Mouse (Mus musculus): Measurements from ENCODE around the gene Fbxl12. TPM values are rescaled to one million over a fixed set of nuclear protein-coding genes. Genes with fewer than 3 reads are reported as not detected.
"Not testable (repeated sequence)": the region's sequence is repeated elsewhere in the genome, so short reads cannot be mapped to it uniquely, and the experiment has no call there.

The Fbxl12 gene
- total and polyA plus RNA-seq, 2 experiments from 2014 or later: 12.5 to 18.7 TPM

DNA sequence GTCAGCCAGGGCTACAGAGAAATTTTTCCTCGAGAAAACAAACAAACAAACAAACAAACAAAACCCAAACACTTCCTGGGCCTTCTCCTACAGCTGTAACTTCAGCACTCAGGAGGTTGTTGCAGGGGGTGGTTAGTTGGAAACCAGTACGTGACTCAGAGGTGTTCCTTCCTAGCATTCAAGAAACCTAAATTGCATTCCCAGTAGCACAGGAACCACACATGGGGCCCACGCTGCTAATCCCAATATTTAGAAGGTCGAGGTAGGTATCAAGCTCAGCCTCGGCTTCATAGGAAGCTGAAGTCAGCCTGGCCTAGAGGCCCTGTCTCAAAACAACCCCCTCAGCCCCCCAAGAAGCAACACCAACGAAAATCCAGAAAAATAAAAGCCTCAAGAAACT is 3.1 kb downstream of the Fbxl12 start:
- H3K27me3 ChIP-seq (ENCODE audit: insufficient read depth, low read length): no peaks in the 10 kb centered on the region
- ATAC-seq (no peak), DNase-seq (no peak)
- 29% methylated on average over 6 of the region's 6 CpGs for WGBS
- TF ChIP-seq CTCF (IDR thresholded peaks at IDR 0.05; ENCODE audit: low read depth): no peak
- peak overlapping the region; percentile 73 for H3K9ac ChIP-seq
- H3K4me2 ChIP-seq (ENCODE audit: low read depth): peak overlapping the region; percentile 78
- H3K4me1 ChIP-seq (ENCODE audit: insufficient read depth): peaks cover 21% of the 10 kb centered on the region; the same call in 1 of the 2 replicates
- H3K9me3 ChIP-seq (ENCODE audit: low read length): no peaks in the 10 kb centered on the region
- peak overlapping the region; percentile 65 for H3K4me3 ChIP-seq (ENCODE audit: low read depth, low read length)
- peaks cover 21% of the 10 kb centered on the region for H3K36me3 ChIP-seq (ENCODE audit: insufficient read depth)
- H3K27ac ChIP-seq (ENCODE audit: low read depth, low read length): no peak overlapping the region

DNA sequence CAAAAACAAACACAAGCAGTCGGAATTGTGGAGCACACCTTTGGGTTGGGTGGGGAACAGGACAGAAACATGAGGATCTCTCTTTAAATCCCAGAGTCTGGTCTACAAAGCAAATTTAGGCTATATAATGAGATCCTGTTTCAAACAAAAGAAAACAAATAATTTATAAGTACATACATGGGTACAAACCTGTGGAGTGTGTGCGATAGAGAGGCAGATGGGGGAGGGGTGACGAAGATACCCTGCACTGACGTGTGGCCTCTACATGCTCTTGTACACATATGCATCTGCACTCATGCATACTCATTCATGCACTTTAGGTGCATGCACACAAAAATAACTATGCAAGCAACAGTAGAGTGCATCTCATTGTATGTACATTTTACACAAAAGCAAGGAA is 5.1 kb downstream of the Fbxl12 start:
- H3K4me1 ChIP-seq (ENCODE audit: insufficient read depth): peaks cover 13% of the 10 kb centered on the region; the same call in 1 of the 2 replicates
- H3K36me3 ChIP-seq (ENCODE audit: insufficient read depth): peaks cover 19% of the 10 kb centered on the region
- H3K27me3 ChIP-seq (ENCODE audit: insufficient read depth, low read length): no peaks in the 10 kb centered on the region
- DNase-seq (no peak), ATAC-seq (no peak)
- H3K9me3 ChIP-seq (ENCODE audit: low read length): no peaks in the 10 kb centered on the region
- 93% methylated on average over 4 of the region's 4 CpGs for WGBS
- H3K4me2 ChIP-seq (ENCODE audit: low read depth): no peak overlapping the region
- no peak overlapping the region for H3K4me3 ChIP-seq (ENCODE audit: low read depth, low read length)
- no peak for TF ChIP-seq CTCF (IDR thresholded peaks at IDR 0.05; ENCODE audit: low read depth)
- no peak overlapping the region for H3K27ac ChIP-seq (ENCODE audit: low read depth, low read length)
- no peak overlapping the region for H3K9ac ChIP-seq

GRCm38 (mm10) chr9:20638552-20638951 is 6.0 kb downstream of the Fbxl12 start:
- peaks cover 12% of the 10 kb centered on the region; the same call in 1 of the 2 replicates for H3K4me1 ChIP-seq (ENCODE audit: insufficient read depth)
- no peak overlapping the region for H3K4me3 ChIP-seq (ENCODE audit: low read depth, low read length)
- no peak overlapping the region for H3K4me2 ChIP-seq (ENCODE audit: low read depth)
- no peak overlapping the region for H3K9ac ChIP-seq
- no peak for DNase-seq
- H3K36me3 ChIP-seq (ENCODE audit: insufficient read depth): peaks cover 19% of the 10 kb centered on the region
- H3K9me3 ChIP-seq (ENCODE audit: low read length): no peaks in the 10 kb centered on the region
- ATAC-seq: no peak
- no peaks in the 10 kb centered on the region for H3K27me3 ChIP-seq (ENCODE audit: insufficient read depth, low read length)
- TF ChIP-seq CTCF (IDR thresholded peaks at IDR 0.05; ENCODE audit: low read depth): no peak
- WGBS: 95% methylated on average over 19 of the region's 19 CpGs
- no peak overlapping the region for H3K27ac ChIP-seq (ENCODE audit: low read depth, low read length)

DNA sequence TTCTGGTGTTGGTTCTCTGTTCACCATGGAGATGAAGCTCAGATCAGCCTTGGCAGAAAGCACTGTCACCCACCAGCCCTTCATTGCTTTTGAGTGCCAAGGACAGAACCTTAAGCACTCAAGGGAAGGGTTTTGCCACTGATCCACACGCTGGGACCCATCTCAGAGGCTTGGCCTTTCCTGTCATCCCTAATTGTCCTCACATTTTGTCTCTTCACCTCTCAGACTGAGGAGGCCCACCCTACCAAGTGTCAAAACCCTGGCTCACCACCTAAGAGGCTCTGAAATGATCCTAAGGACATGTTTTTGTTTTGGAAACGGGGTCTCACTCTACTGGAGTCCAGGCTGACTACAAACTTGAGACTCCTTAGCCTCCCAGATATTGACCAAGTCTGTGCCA is 7.8 kb downstream of the Fbxl12 start:
- DNase-seq (no peak), ATAC-seq (no peak)
- TF ChIP-seq CTCF (IDR thresholded peaks at IDR 0.05; ENCODE audit: low read depth): no peak
- peaks cover 19% of the 10 kb centered on the region for H3K36me3 ChIP-seq (ENCODE audit: insufficient read depth)
- 79% methylated on average over 2 of the region's 2 CpGs for WGBS
- no peaks in the 10 kb centered on the region for H3K9me3 ChIP-seq (ENCODE audit: low read length)
- no peak overlapping the region for H3K27ac ChIP-seq (ENCODE audit: low read depth, low read length)
- no peaks in the 10 kb centered on the region for H3K27me3 ChIP-seq (ENCODE audit: insufficient read depth, low read length)
- no peak overlapping the region for H3K4me3 ChIP-seq (ENCODE audit: low read depth, low read length)
- no peak overlapping the region for H3K4me2 ChIP-seq (ENCODE audit: low read depth)
- H3K4me1 ChIP-seq (ENCODE audit: insufficient read depth): peaks cover 8% of the 10 kb centered on the region; the same call in 1 of the 2 replicates
- H3K9ac ChIP-seq: no peak overlapping the region

GRCm38 (mm10) chr9:20636256-20636655 is 8.3 kb downstream of the Fbxl12 start:
- Histone ChIP-seq H3K9ac (no peak overlapping the region), H3K27ac (ENCODE audit: low read depth, low read length) (no peak overlapping the region), H3K4me1 (ENCODE audit: insufficient read depth) (peaks cover 4% of the 10 kb centered on the region; the same call in 1 of the 2 replicates), H3K4me2 (ENCODE audit: low read depth) (no peak overlapping the region), H3K27me3 (ENCODE audit: insufficient read depth, low read length) (no peaks in the 10 kb centered on the region), H3K4me3 (ENCODE audit: low read depth, low read length) (no peak overlapping the region), H3K36me3 (ENCODE audit: insufficient read depth) (peaks cover 19% of the 10 kb centered on the region), H3K9me3 (ENCODE audit: low read length) (no peaks in the 10 kb centered on the region)
- DNase-seq: no peak
- no peak for TF ChIP-seq CTCF (IDR thresholded peaks at IDR 0.05; ENCODE audit: low read depth)
- WGBS: 82% methylated on average over 3 of the region's 3 CpGs
- no peak for ATAC-seq

- H3K9ac ChIP-seq; H3K4me2 ChIP-seq (ENCODE audit: low read depth); H3K4me1 ChIP-seq (ENCODE audit: insufficient read depth); DNase-seq; H3K4me3 ChIP-seq (ENCODE audit: low read depth, low read length); H3K27me3 ChIP-seq (ENCODE audit: insufficient read depth, low read length); ATAC-seq; H3K9me3 ChIP-seq (ENCODE audit: low read length); H3K27ac ChIP-seq (ENCODE audit: low read depth, low read length): not testable (repeated sequence)
- peaks cover 19% of the 10 kb centered on the region for H3K36me3 ChIP-seq (ENCODE audit: insufficient read depth)
- WGBS: 94% methylated on average over 8 of the region's 8 CpGs
Observed at GRCm38 (mm10) chr9:20635676-20636075, 8.9 kb downstream of the Fbxl12 start.

- no peaks in the 10 kb centered on the region for H3K4me1 ChIP-seq (ENCODE audit: insufficient read depth)
- H3K36me3 ChIP-seq (ENCODE audit: insufficient read depth): no peaks in the 10 kb centered on the region
- no peak overlapping the region for H3K4me3 ChIP-seq (ENCODE audit: low read depth, low read length)
- no peak overlapping the region for H3K9ac ChIP-seq
- no peak for ATAC-seq
- WGBS: 95% methylated on average over 2 of the region's 2 CpGs
- H3K27ac ChIP-seq (ENCODE audit: low read depth, low read length): no peak overlapping the region
- no peak for DNase-seq
- no peaks in the 10 kb centered on the region for H3K9me3 ChIP-seq (ENCODE audit: low read length)
- TF ChIP-seq CTCF (IDR thresholded peaks at IDR 0.05; ENCODE audit: low read depth): no peak
- H3K27me3 ChIP-seq (ENCODE audit: insufficient read depth, low read length): no peaks in the 10 kb centered on the region
- no peak overlapping the region for H3K4me2 ChIP-seq (ENCODE audit: low read depth)
Observed at GRCm38 (mm10) chr9:20631332-20631731, 13.2 kb downstream of the Fbxl12 start.

GRCm38 (mm10) chr9:20616685-20617084 is 27.9 kb downstream of the Fbxl12 start:
- Histone ChIP-seq H3K4me3 (ENCODE audit: low read depth, low read length) (no peak overlapping the region), H3K9me3 (ENCODE audit: low read length) (no peaks in the 10 kb centered on the region), H3K9ac (no peak overlapping the region), H3K4me2 (ENCODE audit: low read depth) (no peak overlapping the region), H3K36me3 (ENCODE audit: insufficient read depth) (peaks cover 11% of the 10 kb centered on the region), H3K27me3 (ENCODE audit: insufficient read depth, low read length) (no peaks in the 10 kb centered on the region), H3K4me1 (ENCODE audit: insufficient read depth) (no peaks in the 10 kb centered on the region), H3K27ac (ENCODE audit: low read depth, low read length) (no peak overlapping the region)
- no peak for ATAC-seq
- WGBS: 91% methylated on average over 2 of the region's 2 CpGs
- TF ChIP-seq CTCF (IDR thresholded peaks at IDR 0.05; ENCODE audit: low read depth): no peak
- DNase-seq: no peak

Data from forebrain, postnatal 0 days (tissue).